Mouse (Mus musculus) MEL (cell line): ENCODE measurements around the gene Krtap3-3.

ENCODE experiments used
- CTCF ChIP-seq, 3 experiments: IDR thresholded peaks in 2 of 3; conservative IDR thresholded peaks in 1 of 3; 2 replicates each; pipeline ENCODE4 v1.5.1; 2011 to 2012; ENCODE audit warnings: low read length in 3 of 3, low read depth in 2 of 3, mild to moderate bottlenecking in 2 of 3, improper control_type of control experiment in 1 of 3, inconsistent platforms in 1 of 3, mixed read lengths in 1 of 3, moderate library complexity in 1 of 3; ENCODE audit not compliant: control insufficient read depth in 1 of 3, insufficient read depth in 1 of 3, poor library complexity in 1 of 3, severe bottlenecking in 1 of 3
- MEF2A ChIP-seq: IDR thresholded peaks from 2 replicates; pipeline ENCODE4 v1.6.1; 2014; ENCODE audit warnings: low read depth, mild to moderate bottlenecking, inconsistent platforms, low read length, improper control_type of control experiment; ENCODE audit not compliant: poor library complexity, insufficient replicate concordance, severe bottlenecking; ENCODE audit errors: extremely low read depth

- TF ChIP-seq CTCF (IDR thresholded peaks at IDR 0.05 in 2 of 3, conservative IDR thresholded peaks at IDR 0.05 in 1 of 3; ENCODE audit: control insufficient read depth in 1 of 3, insufficient read depth in 1 of 3, low read depth in 2 of 3, low read length in 3 of 3, poor library complexity in 1 of 3, severe bottlenecking in 1 of 3) (no peak), MEF2A (no peak)
Observed at GRCm38 (mm10) chr11:99580636-99581035, 30.0 kb upstream of the Krtap3-3 start, which contains the start of gene Krtap1-5.
